Mouse (Mus musculus) MEL (cell line): Measurements from ENCODE around the gene Swt1. TPM values are rescaled to one million over a fixed set of nuclear protein-coding genes. Genes with fewer than 3 reads are reported as not detected.

ENCODE experiments used
- DNase-seq: peaks from one replicate; pipeline ENCODE4 v3.0.0; 2011; ENCODE audit warnings: low read depth, low spot score
- H3K27ac ChIP-seq: 2 replicates; pipeline ENCODE4 v1.5.1; 2012; ENCODE audit warnings: low read depth, mild to moderate bottlenecking, control low read depth, low read length, moderate library complexity; ENCODE audit not compliant: control insufficient read depth
- H3K27me3 ChIP-seq, 2 experiments: fragments of 150-350 bp in 1 of 2; sonication (generic) in 1 of 2; 2 replicates each; pipeline ENCODE4 v1.6.1; 2012; ENCODE audit warnings: low read length in 2 of 2, mild to moderate bottlenecking in 2 of 2, improper control_type of control experiment in 1 of 2, moderate library complexity in 1 of 2; ENCODE audit not compliant: insufficient read depth in 2 of 2, control insufficient read depth in 1 of 2
- H3K36me3 ChIP-seq, 2 experiments: 2 replicates each; pipeline ENCODE4 v1.6.1; 2012 to 2014; ENCODE audit warnings: low read length in 2 of 2, improper control_type of control experiment in 1 of 2, inconsistent platforms in 1 of 2, mild to moderate bottlenecking in 1 of 2; ENCODE audit not compliant: insufficient read depth in 2 of 2, control insufficient read depth in 1 of 2
- H3K4me1 ChIP-seq, 2 experiments: fragments of 150-350 bp in 1 of 2; sonication (generic) in 1 of 2; 2 replicates each; pipeline ENCODE4 v1.6.1; 2012; ENCODE audit warnings: low read length in 2 of 2, improper control_type of control experiment in 1 of 2, mild to moderate bottlenecking in 1 of 2; ENCODE audit not compliant: insufficient read depth in 2 of 2, control insufficient read depth in 1 of 2
- H3K4me3 ChIP-seq, 2 experiments: fragments of 150-350 bp in 1 of 2; sonication (generic) in 1 of 2; 2 replicates each; pipeline ENCODE4 v1.5.1; 2012; ENCODE audit warnings: low read depth in 2 of 2, low read length in 2 of 2, mild to moderate bottlenecking in 2 of 2, moderate library complexity in 2 of 2, control low read depth in 1 of 2, improper control_type of control experiment in 1 of 2; ENCODE audit not compliant: control insufficient read depth in 1 of 2, insufficient read depth in 1 of 2
- H3K79me2 ChIP-seq: 2 replicates; pipeline ENCODE4 v1.6.1; 2012; ENCODE audit warnings: mild to moderate bottlenecking, low read length, moderate library complexity; ENCODE audit not compliant: control insufficient read depth, poor library complexity, insufficient read depth
- H3K9ac ChIP-seq: 2 replicates; pipeline ENCODE4 v1.6.1; 2012; ENCODE audit warnings: low read depth, mild to moderate bottlenecking, control low read depth, low read length, moderate library complexity; ENCODE audit not compliant: control insufficient read depth, poor library complexity, severe bottlenecking
- H3K9me3 ChIP-seq: fragments of 150-350 bp; sonication (generic); replicated peaks from 2 replicates; pipeline ENCODE4 v1.6.1; 2012; ENCODE audit warnings: mild to moderate bottlenecking, low read length, improper control_type of control experiment, moderate library complexity; ENCODE audit not compliant: insufficient read depth
- CHD2 ChIP-seq: IDR thresholded peaks from 2 replicates; pipeline ENCODE4 v1.6.1; 2011; ENCODE audit warnings: low read length, improper control_type of control experiment
- CTCF ChIP-seq, 3 experiments: IDR thresholded peaks in 2 of 3; conservative IDR thresholded peaks in 1 of 3; 2 replicates each; pipeline ENCODE4 v1.5.1; 2011 to 2012; ENCODE audit warnings: low read length in 3 of 3, low read depth in 2 of 3, mild to moderate bottlenecking in 2 of 3, improper control_type of control experiment in 1 of 3, inconsistent platforms in 1 of 3, mixed read lengths in 1 of 3, moderate library complexity in 1 of 3; ENCODE audit not compliant: control insufficient read depth in 1 of 3, insufficient read depth in 1 of 3, poor library complexity in 1 of 3, severe bottlenecking in 1 of 3
- E2F4 ChIP-seq: IDR thresholded peaks from 2 replicates; pipeline ENCODE4 v1.6.1; 2011; ENCODE audit warnings: low read depth, low read length, improper control_type of control experiment, borderline replicate concordance
- EP300 ChIP-seq, 2 experiments: IDR thresholded peaks; 2 replicates each; pipeline ENCODE4 v1.6.1; 2011; ENCODE audit warnings: improper control_type of control experiment in 2 of 2, low read length in 2 of 2, low read depth in 1 of 2, mild to moderate bottlenecking in 1 of 2
- GABPA ChIP-seq: IDR thresholded peaks from 2 replicates; pipeline ENCODE4 v1.6.1; 2012; ENCODE audit warnings: low read depth, mild to moderate bottlenecking, inconsistent platforms, low read length, improper control_type of control experiment, moderate library complexity
- GATA1 ChIP-seq: IDR thresholded peaks from 2 replicates; pipeline ENCODE4 v1.6.1; 2011; ENCODE audit warnings: low read depth, low read length, improper control_type of control experiment
- HCFC1 ChIP-seq: IDR thresholded peaks from 2 replicates; pipeline ENCODE4 v1.6.1; 2012; ENCODE audit warnings: low read depth, mild to moderate bottlenecking, inconsistent platforms, low read length, improper control_type of control experiment, moderate library complexity
- JUND ChIP-seq: IDR thresholded peaks from 2 replicates; pipeline ENCODE4 v1.6.1; 2011; ENCODE audit warnings: low read depth, mild to moderate bottlenecking, improper control_type of control experiment, low read length
- KAT2A ChIP-seq: conservative IDR thresholded peaks from 2 replicates; pipeline ENCODE4 v1.6.1; 2012; ENCODE audit warnings: low read depth, low read length, improper control_type of control experiment, inconsistent platforms
- MAFK ChIP-seq: IDR thresholded peaks from 2 replicates; pipeline ENCODE4 v1.6.1; 2011; ENCODE audit warnings: low read depth, mild to moderate bottlenecking, low read length, improper control_type of control experiment, borderline replicate concordance
- MEF2A ChIP-seq: IDR thresholded peaks from 2 replicates; pipeline ENCODE4 v1.6.1; 2014; ENCODE audit warnings: low read depth, mild to moderate bottlenecking, inconsistent platforms, low read length, improper control_type of control experiment; ENCODE audit not compliant: poor library complexity, insufficient replicate concordance, severe bottlenecking; ENCODE audit errors: extremely low read depth
- MXI1 ChIP-seq: IDR thresholded peaks from 2 replicates; pipeline ENCODE4 v1.6.1; 2011; ENCODE audit warnings: mild to moderate bottlenecking, low read depth, low read length, improper control_type of control experiment
- MYB ChIP-seq: IDR thresholded peaks from 2 replicates; pipeline ENCODE4 v1.6.1; 2011; ENCODE audit warnings: mild to moderate bottlenecking, low read depth, low read length, improper control_type of control experiment
- MYC ChIP-seq: IDR thresholded peaks from 2 replicates; pipeline ENCODE4 v1.6.1; 2011; ENCODE audit warnings: low read depth, mild to moderate bottlenecking, low read length, improper control_type of control experiment, moderate library complexity
- NELFE ChIP-seq: IDR thresholded peaks from 2 replicates; pipeline ENCODE4 v1.6.1; 2011; ENCODE audit warnings: low read depth, low read length, improper control_type of control experiment
- NRF1 ChIP-seq: IDR thresholded peaks from 2 replicates; pipeline ENCODE4 v1.6.1; 2014; ENCODE audit warnings: low read depth, mild to moderate bottlenecking, inconsistent platforms, low read length, improper control_type of control experiment, moderate library complexity; ENCODE audit not compliant: poor library complexity, insufficient read depth, severe bottlenecking
- POLR2A ChIP-seq, 2 experiments: IDR thresholded peaks; 2 replicates each; pipeline ENCODE4 v1.6.1; 2011 to 2012; ENCODE audit warnings: low read length in 2 of 2, mild to moderate bottlenecking in 2 of 2, control low read depth in 1 of 2, improper control_type of control experiment in 1 of 2, low read depth in 1 of 2, moderate library complexity in 1 of 2; ENCODE audit not compliant: control insufficient read depth in 1 of 2, insufficient read depth in 1 of 2, poor library complexity in 1 of 2
- POLR2AphosphoS2 ChIP-seq: IDR thresholded peaks from 2 replicates; pipeline ENCODE4 v1.6.1; 2011; ENCODE audit warnings: low read length, improper control_type of control experiment
- RAD21 ChIP-seq: IDR thresholded peaks from 2 replicates; pipeline ENCODE4 v1.6.1; 2011; ENCODE audit warnings: mild to moderate bottlenecking, low read depth, low read length, improper control_type of control experiment
- RCOR1 ChIP-seq: IDR thresholded peaks from 2 replicates; pipeline ENCODE4 v1.6.1; 2012; ENCODE audit warnings: low read depth, mild to moderate bottlenecking, inconsistent platforms, low read length, improper control_type of control experiment
- SIN3A ChIP-seq: IDR thresholded peaks from 2 replicates; pipeline ENCODE4 v1.6.1; 2012; ENCODE audit warnings: low read length, improper control_type of control experiment, inconsistent platforms
- TAL1 ChIP-seq: IDR thresholded peaks from 2 replicates; pipeline ENCODE4 v1.6.1; 2012; ENCODE audit warnings: mild to moderate bottlenecking, inconsistent platforms, low read length, moderate library complexity, mixed read lengths
- USF1 ChIP-seq: IDR thresholded peaks from 2 replicates; pipeline ENCODE4 v1.6.1; 2014; ENCODE audit warnings: low read depth, mild to moderate bottlenecking, inconsistent platforms, low read length, improper control_type of control experiment, moderate library complexity
- ZKSCAN1 ChIP-seq: IDR thresholded peaks from 2 replicates; pipeline ENCODE4 v1.6.1; 2012; ENCODE audit warnings: low read depth, mild to moderate bottlenecking, inconsistent platforms, low read length, improper control_type of control experiment, moderate library complexity
- ZMIZ1 ChIP-seq: IDR thresholded peaks from 2 replicates; pipeline ENCODE4 v1.6.1; 2012; ENCODE audit warnings: low read depth, mild to moderate bottlenecking, inconsistent platforms, low read length, improper control_type of control experiment, moderate library complexity
- ZNF384 ChIP-seq: IDR thresholded peaks from 2 replicates; pipeline ENCODE4 v1.6.1; 2012; ENCODE audit warnings: low read depth, mild to moderate bottlenecking, inconsistent platforms, low read length, improper control_type of control experiment
- polyA plus RNA-seq, 2 experiments: library from polyadenylated mRNA; stranded (reverse) in 1 of 2; unstranded in 1 of 2; fragments of >175 nt in 1 of 2; fragments of >200 nt in 1 of 2; gene quantifications; 2 replicates each; pipeline versions ENCODE4 v1.2.1 to v1.2.4; 2012; ENCODE audit warnings: low replicate concordance in 2 of 2, low read depth in 1 of 2; ENCODE audit not compliant: insufficient read length in 2 of 2, insufficient read depth in 1 of 2, missing spikeins in 1 of 2
- total RNA-seq: library from RNA; depleted of rRNA; stranded (reverse); fragments of 300-350 nt; gene quantifications from 2 replicates; pipeline ENCODE4 v1.2.3, GENCODE M21; 2012

Swt1 gene
- total and polyA plus RNA-seq, 3 experiments, result 13.5 to 13.7 TPM; not detected in 1

- no peak for TF ChIP-seq ZMIZ1
- TF ChIP-seq E2F4, result no peak
- TF ChIP-seq USF1, result no peak
- TF ChIP-seq JUND, result no peak
- no peak for TF ChIP-seq MYB
- no peak for TF ChIP-seq ZNF384
- TF ChIP-seq KAT2A, result no peak
- TF ChIP-seq MYC, result no peak
- TF ChIP-seq POLR2A (IDR thresholded peaks at IDR 0.05; ENCODE audit: control insufficient read depth in 1 of 2, insufficient read depth in 1 of 2, low read depth in 1 of 2, low read length in 2 of 2, poor library complexity in 1 of 2), result no peak
- no peak for TF ChIP-seq SIN3A
- TF ChIP-seq POLR2AphosphoS2, result no peak
- TF ChIP-seq MAFK, result no peak
- peak; percentile 39; the same call in 1 of the 2 replicates for TF ChIP-seq TAL1
- no peak for TF ChIP-seq RAD21
- no peak for TF ChIP-seq CHD2
- TF ChIP-seq GATA1, result peak; percentile 62; the same call in 1 of the 2 replicates
- no peak for TF ChIP-seq MXI1
- TF ChIP-seq RCOR1, result peak; percentile 53; the same call in 1 of the 2 replicates
- no peak for TF ChIP-seq NELFE
- TF ChIP-seq ZKSCAN1, result no peak
Measured at GRCm38 (mm10) chr1:151422178-151422577, 6.1 kb downstream of the Swt1 start (continued).

GRCm38 (mm10) chr1:151409827-151410226 is 18.4 kb downstream of the Swt1 start:
- no peak for TF ChIP-seq HCFC1
- no peak for TF ChIP-seq TAL1
- no peak for TF ChIP-seq RCOR1
- TF ChIP-seq NRF1, result no peak
- no peak for TF ChIP-seq CTCF (IDR thresholded peaks at IDR 0.05 in 2 of 3, conservative IDR thresholded peaks at IDR 0.05 in 1 of 3; ENCODE audit: control insufficient read depth in 1 of 3, insufficient read depth in 1 of 3, low read depth in 2 of 3, low read length in 3 of 3, poor library complexity in 1 of 3, severe bottlenecking in 1 of 3)
- TF ChIP-seq ZKSCAN1, result no peak
- TF ChIP-seq MEF2A, result no peak
- TF ChIP-seq KAT2A, result no peak
- TF ChIP-seq GABPA, result no peak
- TF ChIP-seq EP300 (IDR thresholded peaks at IDR 0.05; ENCODE audit: low read depth in 1 of 2, low read length in 2 of 2), result no peak
- TF ChIP-seq ZNF384, result no peak
- TF ChIP-seq, all 39 proteins: peak for 0
- no peak overlapping the region for H3K4me3 ChIP-seq

More at GRCm38 (mm10) chr1:151409827-151410226, 18.4 kb downstream of the Swt1 start:
- no peak for DNase-seq
- Histone ChIP-seq H3K79me2 (no peaks in the 10 kb centered on the region), H3K9me3 (no peaks in the 10 kb centered on the region), H3K9ac (no peak overlapping the region), H3K27me3 (no peaks in the 10 kb centered on the region), H3K27ac (no peak overlapping the region), H3K36me3 (peaks cover 0 to 5% of the 10 kb centered on the region in 2 experiments; a peak in 3 of 4 replicates), H3K4me1 (no peaks in the 10 kb centered on the region)
